Mouse (Mus musculus) forebrain, embryonic 15.5 days (tissue): ENCODE data around the gene Tmem14c. TPM values are rescaled to one million over a fixed set of nuclear protein-coding genes. Genes with fewer than 3 reads are reported as not detected.

ENCODE experiments used
- polyA plus RNA-seq: library from polyadenylated mRNA; unstranded; fragments of >200 nt; fragmentation: Nextera tagmentation; extraction: Ambion mirVana; gene quantifications from 2 replicates; pipeline ENCODE4 v1.2.1, GENCODE M21; 2015

Gene Tmem14c
- polyA plus RNA-seq, 1 experiment from 2014 or later = 112 TPM

Other genes starting within 250 kb of the Tmem14c start
- gene Gcnt2, start 156.5 kb upstream of the Tmem14c start, polyA plus RNA-seq = 3.3 and 4.5 TPM in 2 replicates
- 75.3 and 77.5 TPM in 2 replicates for gene Pak1ip1, start 15.3 kb upstream of the Tmem14c start, polyA plus RNA-seq
- 0.93 and 1.6 TPM in 2 replicates for gene Mak, start 63.4 kb downstream of the Tmem14c start, polyA plus RNA-seq
- gene Gcm2, start 94.7 kb downstream of the Tmem14c start, polyA plus RNA-seq = not detected in 2 replicates
- not detected in 2 replicates for gene Sycp2l, start 98.0 kb downstream of the Tmem14c start, polyA plus RNA-seq
- gene Elovl2, start 204.1 kb downstream of the Tmem14c start, polyA plus RNA-seq = 45.5 and 47.4 TPM in 2 replicates
- 22.3 and 25.0 TPM in 2 replicates for gene Smim13, start 233.6 kb downstream of the Tmem14c start, polyA plus RNA-seq